Mouse (Mus musculus): ENCODE measurements around the gene Pilra. TPM values are rescaled to one million over a fixed set of nuclear protein-coding genes. Genes with fewer than 3 reads are reported as not detected.

Pilra gene
- total and polyA plus RNA-seq, 3 experiments: 0.02 to 5.1 TPM; not detected in 1

DNA sequence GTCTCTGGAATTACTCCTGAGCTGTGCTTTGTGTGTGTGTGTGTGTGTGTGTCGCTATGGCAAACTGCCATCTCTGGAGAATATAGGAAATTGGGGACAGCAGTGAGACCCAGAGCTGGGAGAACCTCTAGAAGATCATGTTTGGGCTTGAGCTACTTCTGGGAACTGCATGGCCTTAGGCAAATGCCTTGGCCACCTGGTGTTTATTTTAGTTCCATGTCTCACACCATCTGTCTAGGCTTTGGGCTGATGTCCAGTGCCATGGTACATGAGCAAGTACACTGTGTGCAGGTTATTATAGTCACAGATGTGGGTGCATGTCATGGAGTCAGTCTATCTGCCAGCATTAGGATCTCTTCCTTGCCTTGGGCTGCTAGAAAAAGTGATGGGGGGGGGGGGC, 13.5 kb downstream of the Pilra start:
- Histone ChIP-seq H3K27me3 (ENCODE audit: insufficient read depth, low read length) (peaks cover 7% of the 10 kb centered on the region), H3K9me3 (replicated peaks) (no peaks in the 10 kb centered on the region), H3K4me3 (ENCODE audit: low read depth, low read length) (no peak overlapping the region), H3K4me1 (ENCODE audit: insufficient read depth, low read depth, low read length) (no peaks in the 10 kb centered on the region), H3K36me3 (replicated peaks) (no peaks in the 10 kb centered on the region)
- DNase-seq (ENCODE audit: low spot score): no peak
- TF ChIP-seq GATA2 (IDR thresholded peaks at IDR 0.05; ENCODE audit: borderline replicate concordance, low read depth, low read length) (no peak), POLR2AphosphoS5 (IDR thresholded peaks at IDR 0.05; ENCODE audit: insufficient replicate concordance, low read depth, low read length) (no peak), TAL1 (conservative IDR thresholded peaks at IDR 0.05; ENCODE audit: low read depth, low read length) (no peak), CTCF (IDR thresholded peaks at IDR 0.05; ENCODE audit: low read depth, low read length) (no peak), GATA1 (IDR thresholded peaks at IDR 0.05; ENCODE audit: borderline replicate concordance, low read length) (no peak)
- no peak for ATAC-seq (ENCODE audit: extremely low read depth, insufficient number of reproducible peaks, low FRiP score, poor library complexity, severe bottlenecking)

DNA sequence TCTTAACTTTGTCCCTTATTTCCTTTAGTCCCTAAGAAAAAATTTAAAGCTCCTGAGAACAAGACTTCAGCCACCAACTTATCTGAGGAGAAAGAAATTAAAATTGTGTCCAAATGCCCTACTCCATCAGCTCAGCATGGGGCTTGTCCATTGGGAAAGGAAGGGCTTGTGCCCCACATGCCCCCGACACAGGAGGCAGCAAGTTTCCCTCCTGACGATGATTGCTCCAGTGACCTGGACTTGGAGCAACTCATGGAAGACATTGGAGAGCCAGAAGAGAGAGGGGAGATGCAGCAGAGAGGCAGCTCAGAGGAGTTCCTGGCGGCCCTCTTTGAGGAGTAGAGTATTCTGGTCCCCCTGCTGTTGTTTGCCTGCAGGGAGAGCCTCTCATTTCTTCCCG, 14.0 kb downstream of the Pilra start:
- TF ChIP-seq TAL1 (conservative IDR thresholded peaks at IDR 0.05; ENCODE audit: low read depth, low read length) (no peak), POLR2AphosphoS5 (IDR thresholded peaks at IDR 0.05; ENCODE audit: insufficient replicate concordance, low read depth, low read length) (no peak), GATA1 (IDR thresholded peaks at IDR 0.05; ENCODE audit: borderline replicate concordance, low read length) (no peak), CTCF (IDR thresholded peaks at IDR 0.05; ENCODE audit: low read depth, low read length) (no peak), GATA2 (IDR thresholded peaks at IDR 0.05; ENCODE audit: borderline replicate concordance, low read depth, low read length) (no peak)
- Histone ChIP-seq H3K27me3 (ENCODE audit: insufficient read depth, low read length) (peaks cover 7% of the 10 kb centered on the region), H3K4me3 (ENCODE audit: low read depth, low read length) (no peak overlapping the region), H3K9me3 (replicated peaks) (no peaks in the 10 kb centered on the region), H3K36me3 (replicated peaks) (no peaks in the 10 kb centered on the region), H3K4me1 (ENCODE audit: insufficient read depth, low read depth, low read length) (no peaks in the 10 kb centered on the region)
- ATAC-seq (ENCODE audit: extremely low read depth, insufficient number of reproducible peaks, low FRiP score, poor library complexity, severe bottlenecking) (no peak), DNase-seq (ENCODE audit: low spot score) (no peak)

DNA sequence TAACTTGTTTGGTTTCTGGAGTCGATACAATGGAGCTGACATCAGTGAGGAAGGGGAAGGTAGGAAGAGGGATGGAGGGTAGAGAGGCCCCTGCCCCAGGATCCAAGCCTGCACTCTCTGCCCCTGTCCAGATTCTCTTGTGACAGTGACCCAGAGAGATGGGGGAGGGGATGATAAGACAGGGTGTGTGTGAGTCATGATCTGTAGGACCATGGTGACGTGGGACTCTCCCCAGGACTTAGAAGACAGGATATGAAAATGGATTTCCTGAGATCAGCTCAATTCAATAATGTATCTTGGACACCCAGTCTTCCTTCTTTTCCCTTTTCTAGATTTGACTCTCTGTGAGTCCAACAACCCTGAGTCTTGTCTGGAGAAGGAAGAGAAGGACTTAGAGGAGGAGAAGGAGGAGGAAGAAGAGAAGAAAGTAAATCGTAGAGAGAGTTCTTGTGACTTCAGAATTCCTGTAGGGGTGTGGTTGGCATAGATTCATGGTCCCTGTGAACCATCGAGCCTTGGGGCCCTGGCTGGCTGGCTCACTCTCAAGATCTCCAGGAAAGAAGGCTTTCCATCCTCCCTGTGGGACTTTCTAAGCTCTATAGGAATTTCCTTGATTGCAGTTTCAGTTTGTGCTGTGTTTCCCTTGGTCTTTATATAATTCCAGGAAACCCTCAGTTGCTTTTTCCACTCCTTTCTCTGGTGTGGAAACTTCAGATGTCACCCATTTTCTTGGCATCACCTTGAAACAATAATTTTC, 18.4 kb downstream of the Pilra start:
- H3K36me3 ChIP-seq (replicated peaks): no peaks in the 10 kb centered on the region
- DNase-seq (ENCODE audit: low spot score): no peak
- H3K27me3 ChIP-seq (ENCODE audit: insufficient read depth, low read length): no peaks in the 10 kb centered on the region
- no peak overlapping the region for H3K4me3 ChIP-seq (ENCODE audit: low read depth, low read length)
- no peaks in the 10 kb centered on the region for H3K9me3 ChIP-seq (replicated peaks)
- no peak for ATAC-seq (ENCODE audit: extremely low read depth, insufficient number of reproducible peaks, low FRiP score, poor library complexity, severe bottlenecking)
- no peaks in the 10 kb centered on the region for H3K4me1 ChIP-seq (ENCODE audit: insufficient read depth, low read depth, low read length)
- no peak for TF ChIP-seq TAL1 (conservative IDR thresholded peaks at IDR 0.05; ENCODE audit: low read depth, low read length)
- no peak for TF ChIP-seq GATA1 (IDR thresholded peaks at IDR 0.05; ENCODE audit: borderline replicate concordance, low read length)
- no peak for TF ChIP-seq POLR2AphosphoS5 (IDR thresholded peaks at IDR 0.05; ENCODE audit: insufficient replicate concordance, low read depth, low read length)
- TF ChIP-seq CTCF (IDR thresholded peaks at IDR 0.05; ENCODE audit: low read depth, low read length): no peak
- TF ChIP-seq GATA2 (IDR thresholded peaks at IDR 0.05; ENCODE audit: borderline replicate concordance, low read depth, low read length): no peak

GRCm38 (mm10) chr5:137808316-137808715, 27.8 kb downstream of the Pilra start:
- Histone ChIP-seq H3K36me3 (replicated peaks) (no peaks in the 10 kb centered on the region), H3K9me3 (replicated peaks) (no peaks in the 10 kb centered on the region), H3K4me1 (ENCODE audit: insufficient read depth, low read depth, low read length) (no peaks in the 10 kb centered on the region), H3K27me3 (ENCODE audit: insufficient read depth, low read length) (no peaks in the 10 kb centered on the region; the same call in none of the 2 replicates), H3K4me3 (ENCODE audit: low read depth, low read length) (no peak overlapping the region)
- no peak for ATAC-seq (ENCODE audit: extremely low read depth, insufficient number of reproducible peaks, low FRiP score, poor library complexity, severe bottlenecking)
- TF ChIP-seq CTCF (IDR thresholded peaks at IDR 0.05; ENCODE audit: low read depth, low read length): no peak
- no peak for TF ChIP-seq POLR2AphosphoS5 (IDR thresholded peaks at IDR 0.05; ENCODE audit: insufficient replicate concordance, low read depth, low read length)
- no peak for TF ChIP-seq GATA2 (IDR thresholded peaks at IDR 0.05; ENCODE audit: borderline replicate concordance, low read depth, low read length)
- TF ChIP-seq TAL1 (conservative IDR thresholded peaks at IDR 0.05; ENCODE audit: low read depth, low read length): no peak
- no peak for TF ChIP-seq GATA1 (IDR thresholded peaks at IDR 0.05; ENCODE audit: borderline replicate concordance, low read length)
- no peak for DNase-seq (ENCODE audit: low spot score)

DNA sequence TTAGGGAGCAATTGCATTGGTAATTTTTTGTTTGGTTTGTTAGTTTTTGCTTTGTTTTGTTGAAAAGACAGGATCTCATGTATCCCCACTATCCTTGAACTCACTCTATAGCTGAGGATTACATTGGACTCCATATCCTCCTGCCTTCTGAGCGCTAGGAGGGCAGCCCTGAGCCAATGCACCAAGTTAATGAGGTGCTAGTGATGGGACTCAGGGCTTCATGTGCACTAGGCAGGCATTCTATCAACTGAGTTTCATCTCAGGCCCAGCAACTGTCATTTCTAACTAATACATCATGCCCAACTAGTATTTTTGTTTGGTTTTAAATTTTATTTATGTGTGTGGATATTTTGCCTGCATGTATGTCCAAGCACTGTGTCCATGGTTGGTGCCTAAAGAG, 29.9 kb downstream of the Pilra start:
- no peak for TF ChIP-seq CTCF (IDR thresholded peaks at IDR 0.05; ENCODE audit: low read depth, low read length)
- TF ChIP-seq GATA2 (IDR thresholded peaks at IDR 0.05; ENCODE audit: borderline replicate concordance, low read depth, low read length): no peak
- no peak for TF ChIP-seq TAL1 (conservative IDR thresholded peaks at IDR 0.05; ENCODE audit: low read depth, low read length)
- Histone ChIP-seq H3K36me3 (replicated peaks) (no peaks in the 10 kb centered on the region), H3K27me3 (ENCODE audit: insufficient read depth, low read length) (peaks cover 9% of the 10 kb centered on the region), H3K4me1 (ENCODE audit: insufficient read depth, low read depth, low read length) (no peaks in the 10 kb centered on the region), H3K9me3 (replicated peaks) (no peaks in the 10 kb centered on the region), H3K4me3 (ENCODE audit: low read depth, low read length) (no peak overlapping the region)
- no peak for ATAC-seq (ENCODE audit: extremely low read depth, insufficient number of reproducible peaks, low FRiP score, poor library complexity, severe bottlenecking)
- DNase-seq (ENCODE audit: low spot score): no peak

DNA sequence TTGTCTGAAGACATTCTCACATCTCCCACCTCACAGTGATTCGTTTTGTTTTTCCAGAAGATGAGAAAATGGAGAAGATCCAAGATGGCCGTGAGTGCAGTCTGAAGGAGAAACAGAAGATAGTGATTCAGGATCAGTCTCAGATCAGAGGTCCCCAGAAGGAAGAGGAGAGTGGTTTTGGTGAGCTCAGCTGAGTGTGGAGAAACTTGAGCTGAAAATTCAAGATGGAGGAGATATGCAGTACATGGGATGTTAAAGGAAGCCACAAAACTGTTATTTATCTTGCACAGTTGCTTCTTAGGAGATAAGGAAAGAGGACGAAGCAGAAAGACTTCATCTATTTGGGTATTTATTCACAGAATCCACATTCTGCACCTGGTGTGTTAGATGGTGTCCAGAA, 35.2 kb downstream of the Pilra start:
- peaks cover 14% of the 10 kb centered on the region for H3K27me3 ChIP-seq (ENCODE audit: insufficient read depth, low read length)
- H3K4me1 ChIP-seq (ENCODE audit: insufficient read depth, low read depth, low read length): no peaks in the 10 kb centered on the region
- H3K9me3 ChIP-seq (replicated peaks): no peaks in the 10 kb centered on the region
- no peak overlapping the region for H3K4me3 ChIP-seq (ENCODE audit: low read depth, low read length)
- DNase-seq (ENCODE audit: low spot score): no peak
- TF ChIP-seq GATA2 (IDR thresholded peaks at IDR 0.05; ENCODE audit: borderline replicate concordance, low read depth, low read length): no peak
- TF ChIP-seq TAL1 (conservative IDR thresholded peaks at IDR 0.05; ENCODE audit: low read depth, low read length): no peak
- no peak for TF ChIP-seq GATA1 (IDR thresholded peaks at IDR 0.05; ENCODE audit: borderline replicate concordance, low read length)
- no peak for TF ChIP-seq POLR2AphosphoS5 (IDR thresholded peaks at IDR 0.05; ENCODE audit: insufficient replicate concordance, low read depth, low read length)
- TF ChIP-seq CTCF (IDR thresholded peaks at IDR 0.05; ENCODE audit: low read depth, low read length): no peak
- no peaks in the 10 kb centered on the region for H3K36me3 ChIP-seq (replicated peaks)
- ATAC-seq (ENCODE audit: extremely low read depth, insufficient number of reproducible peaks, low FRiP score, poor library complexity, severe bottlenecking): no peak
